Mouse (Mus musculus): ENCODE measurements around the gene Gm20388. TPM values are rescaled to one million over a fixed set of nuclear protein-coding genes. Genes with fewer than 3 reads are reported as not detected.

Gm20388 gene
- total RNA-seq, 2 experiments from 2014 or later, result 2.2 to 7.6 TPM

DNA sequence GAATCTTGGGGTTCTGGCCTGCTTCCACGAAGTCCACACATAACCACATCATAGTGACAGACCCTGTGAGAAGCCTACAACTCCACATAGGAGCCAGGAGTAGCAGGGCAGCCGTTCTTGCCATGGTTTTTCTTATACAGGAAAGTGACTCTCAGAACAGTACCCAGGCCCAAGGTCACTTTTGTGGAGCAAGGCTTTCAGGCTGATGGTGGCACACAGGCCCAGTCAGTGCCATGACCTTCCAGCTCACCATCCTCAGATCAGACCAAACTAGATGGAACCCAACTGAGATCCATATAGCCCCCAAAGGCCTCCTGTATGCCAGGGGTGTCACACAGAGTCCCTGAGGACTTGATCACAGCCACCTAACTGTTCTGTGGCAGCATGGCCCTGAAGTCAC is 541.5 kb downstream of the Gm20388 start:
- Histone ChIP-seq H3K27ac (no peak overlapping the region), H3K4me3 (no peak overlapping the region)
- DNase-seq (ENCODE audit: low spot score in 2 of 2), result no peak
- no peak for TF ChIP-seq CTCF (conservative IDR thresholded peaks at IDR 0.05)

DNA sequence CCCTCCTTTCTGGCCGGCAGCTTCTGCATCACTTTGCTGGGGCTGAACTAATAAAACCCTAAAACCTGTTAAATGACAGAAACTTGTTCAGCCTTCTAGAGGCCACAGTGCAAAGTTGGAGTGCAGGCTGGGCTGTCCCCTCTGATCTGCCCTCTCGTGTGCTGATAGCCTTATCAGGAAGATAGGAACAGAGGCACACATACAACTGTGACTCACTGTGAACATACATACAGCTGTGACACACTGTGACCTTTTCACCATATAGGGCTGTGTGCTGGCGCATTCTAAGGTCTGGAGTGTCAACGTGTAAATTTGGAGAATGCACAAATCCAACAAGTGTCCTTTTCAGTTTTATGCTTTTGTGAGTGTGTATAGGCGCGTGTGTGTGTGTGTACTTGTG is 543.8 kb downstream of the Gm20388 start:
- Histone ChIP-seq H3K4me3 (no peak overlapping the region), H3K27ac (no peak overlapping the region)
- no peak for TF ChIP-seq CTCF (conservative IDR thresholded peaks at IDR 0.05)
- no peak for DNase-seq (ENCODE audit: low spot score in 2 of 2)

DNA sequence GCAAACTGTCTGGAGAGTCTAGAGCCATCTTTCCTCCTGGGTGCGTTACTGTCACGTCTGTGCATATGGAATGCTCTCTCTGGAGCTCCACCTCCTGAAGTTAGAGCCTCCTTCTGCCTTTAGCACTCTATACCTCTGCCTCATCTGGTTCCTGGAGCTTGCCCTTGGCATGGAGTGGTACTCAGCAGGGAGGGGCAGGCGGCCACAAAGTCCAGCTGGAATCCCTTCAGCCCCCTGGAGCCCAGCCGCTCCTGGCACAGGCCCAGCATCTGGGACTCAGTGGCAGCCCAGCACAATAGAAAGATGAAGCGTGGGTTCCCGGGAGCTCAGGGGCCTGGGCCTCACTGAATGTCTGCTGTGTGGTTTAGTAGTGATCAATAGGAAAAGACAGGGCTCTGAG is 549.7 kb downstream of the Gm20388 start:
- no peak for TF ChIP-seq CTCF (conservative IDR thresholded peaks at IDR 0.05)
- peak in 1 of 2 experiments; percentile 37 for DNase-seq (ENCODE audit: low spot score in 2 of 2)
- Histone ChIP-seq H3K27ac (peak overlapping the region; percentile 5; the same call in 1 of the 2 replicates), H3K4me3 (no peak overlapping the region)

DNA sequence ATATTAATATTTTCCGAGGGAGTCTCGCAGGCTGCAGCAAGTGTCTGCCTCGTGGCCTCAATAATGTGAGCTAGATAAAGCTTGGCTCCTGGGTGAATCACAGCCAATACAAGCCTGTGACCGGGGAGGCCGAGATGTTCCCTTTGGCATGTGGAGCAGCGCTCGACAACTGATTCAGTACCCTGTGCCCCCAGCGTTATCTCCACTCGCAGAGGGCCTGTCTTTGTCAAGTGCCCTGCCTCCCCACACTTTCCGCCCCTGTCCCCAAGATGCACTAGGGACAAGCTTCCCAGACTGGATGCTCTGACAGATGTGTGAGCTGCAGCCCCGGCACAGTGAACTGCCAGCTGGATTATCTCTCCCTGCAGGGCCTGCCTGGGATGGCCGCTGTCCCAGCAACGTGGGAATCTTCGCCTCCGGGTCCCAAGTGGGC is 551.5 kb downstream of the Gm20388 start:
- DNase-seq (ENCODE audit: low spot score in 2 of 2), result no peak
- no peak overlapping the region for H3K27ac ChIP-seq
- TF ChIP-seq CTCF (conservative IDR thresholded peaks at IDR 0.05), result no peak
- no peak overlapping the region for H3K4me3 ChIP-seq

DNA sequence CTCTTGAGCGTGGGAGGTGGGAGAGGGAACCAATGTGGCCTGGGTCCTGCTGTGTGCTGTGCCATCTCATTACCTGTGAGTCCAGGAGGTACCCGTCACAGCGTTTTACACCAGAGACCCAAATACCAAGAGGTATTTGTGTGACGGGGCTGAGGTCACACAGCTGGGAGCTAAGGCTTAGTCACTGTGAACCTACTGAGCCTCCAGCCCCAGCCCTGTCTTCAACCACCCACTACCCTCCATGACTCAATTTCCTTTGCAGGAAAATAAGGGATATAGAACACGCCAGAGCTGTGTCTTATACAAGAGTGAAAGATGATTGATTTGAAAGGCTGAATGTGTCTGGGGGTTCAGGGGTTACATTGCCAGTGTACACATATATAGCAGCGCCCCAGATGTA is 552.0 kb downstream of the Gm20388 start:
- no peak overlapping the region for H3K27ac ChIP-seq
- no peak for DNase-seq (ENCODE audit: low spot score in 2 of 2)
- TF ChIP-seq CTCF (conservative IDR thresholded peaks at IDR 0.05), result no peak
- H3K4me3 ChIP-seq, result no peak overlapping the region

DNA sequence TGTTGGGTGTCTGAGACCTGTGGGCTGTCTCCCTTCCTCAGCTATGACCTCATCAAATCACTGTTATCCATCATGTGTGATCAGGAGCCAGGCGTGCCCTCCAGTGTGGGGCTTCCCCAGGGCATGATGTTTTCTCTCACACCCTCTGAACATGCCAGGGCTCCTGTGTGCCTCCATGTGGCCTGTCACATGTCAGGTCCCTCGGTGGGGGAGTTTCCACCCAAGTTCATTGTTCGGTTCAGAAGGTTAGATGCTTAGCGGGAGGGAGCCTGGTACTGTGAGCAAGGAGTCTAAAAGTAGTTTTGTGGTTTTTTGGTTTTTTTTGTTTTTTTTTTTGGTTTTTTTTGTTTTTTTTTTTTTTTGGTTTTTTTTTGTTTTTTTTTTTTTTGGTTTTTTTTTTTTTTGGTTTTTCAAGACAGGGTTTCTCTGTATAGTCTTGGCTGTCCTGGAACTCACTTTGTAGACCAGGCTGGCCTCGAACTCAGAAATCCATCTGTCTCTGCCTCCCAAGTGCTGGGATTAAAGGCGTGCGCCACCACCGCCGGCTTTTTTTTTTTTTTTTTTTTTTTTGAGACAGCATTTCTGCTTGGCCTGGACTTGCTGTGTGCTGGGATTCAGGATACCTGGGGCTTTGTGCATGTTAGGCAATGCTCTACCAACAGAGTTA is 553.4 kb downstream of the Gm20388 start:
- no peak for TF ChIP-seq CTCF (conservative IDR thresholded peaks at IDR 0.05)
- DNase-seq (ENCODE audit: low spot score in 2 of 2), result no peak
- Histone ChIP-seq H3K4me3 (no peak overlapping the region), H3K27ac (no peak overlapping the region)

DNA sequence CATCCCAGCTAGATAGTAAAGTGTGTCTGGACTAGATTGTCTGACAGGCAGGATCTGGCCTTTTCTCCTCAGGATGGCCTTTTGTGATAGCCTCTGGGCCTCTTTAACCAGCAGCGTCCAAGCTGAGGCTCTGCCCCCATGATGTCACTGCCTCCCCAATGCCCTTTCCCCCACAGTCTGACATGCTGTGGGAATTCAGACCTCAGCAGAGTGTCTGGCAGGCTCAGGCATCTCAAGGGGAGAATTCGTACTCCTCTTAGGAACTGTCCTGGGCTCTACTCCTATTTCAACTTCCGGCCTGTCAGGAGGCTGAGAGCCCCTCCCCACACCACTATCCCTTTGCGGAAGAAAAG is 553.9 kb downstream of the Gm20388 start:
- Histone ChIP-seq H3K27ac (no peak overlapping the region), H3K4me3 (no peak overlapping the region)
- no peak for DNase-seq (ENCODE audit: low spot score in 2 of 2)
- TF ChIP-seq CTCF (conservative IDR thresholded peaks at IDR 0.05), result no peak

DNA sequence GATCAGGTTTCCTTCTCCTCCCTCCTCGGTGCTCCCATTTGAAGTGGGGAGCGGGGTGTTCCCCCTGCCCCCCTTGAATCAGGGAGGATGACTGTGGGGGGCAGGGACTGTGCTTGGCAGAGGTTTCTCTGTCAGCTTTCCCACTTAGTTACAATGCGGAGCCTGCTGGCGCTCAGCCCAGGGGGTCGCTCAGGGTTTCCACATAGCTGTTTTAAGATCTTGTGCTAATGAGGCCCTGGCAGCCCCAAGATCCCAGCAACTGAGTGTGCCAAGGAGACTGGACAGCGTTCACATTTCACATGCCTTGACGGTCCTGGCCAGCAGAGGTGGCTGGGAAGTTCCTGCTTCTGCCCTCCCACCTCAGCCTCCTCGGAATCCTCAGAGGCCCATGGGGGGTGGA is 555.1 kb downstream of the Gm20388 start:
- peak; percentile 34 for TF ChIP-seq CTCF (conservative IDR thresholded peaks at IDR 0.05)
- no peak overlapping the region for H3K4me3 ChIP-seq
- H3K27ac ChIP-seq, result no peak overlapping the region
- DNase-seq (ENCODE audit: low spot score in 2 of 2), result peak; percentile 62 to 69

DNA sequence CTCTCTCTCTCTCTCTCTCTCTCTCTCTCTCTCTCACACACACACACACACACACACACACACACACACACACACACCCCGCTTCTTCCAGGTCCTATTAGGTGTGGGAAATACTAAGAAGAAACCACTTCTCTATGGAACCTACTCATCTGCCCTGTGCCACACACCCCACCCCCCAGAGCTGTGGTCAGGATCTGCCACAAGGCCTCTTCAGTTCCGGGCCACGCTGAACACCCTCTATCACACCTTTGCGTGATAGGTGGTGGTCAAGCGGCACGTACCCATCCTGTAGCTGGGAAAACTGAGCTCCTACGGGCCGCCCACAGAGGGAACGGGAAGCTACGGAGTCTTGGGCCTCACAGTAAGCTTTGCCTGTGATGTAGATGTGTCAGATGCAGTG is 555.6 kb downstream of the Gm20388 start:
- H3K4me3 ChIP-seq, result no peak overlapping the region
- TF ChIP-seq CTCF (conservative IDR thresholded peaks at IDR 0.05), result no peak
- no peak overlapping the region for H3K27ac ChIP-seq
- no peak for DNase-seq (ENCODE audit: low spot score in 2 of 2)

DNA sequence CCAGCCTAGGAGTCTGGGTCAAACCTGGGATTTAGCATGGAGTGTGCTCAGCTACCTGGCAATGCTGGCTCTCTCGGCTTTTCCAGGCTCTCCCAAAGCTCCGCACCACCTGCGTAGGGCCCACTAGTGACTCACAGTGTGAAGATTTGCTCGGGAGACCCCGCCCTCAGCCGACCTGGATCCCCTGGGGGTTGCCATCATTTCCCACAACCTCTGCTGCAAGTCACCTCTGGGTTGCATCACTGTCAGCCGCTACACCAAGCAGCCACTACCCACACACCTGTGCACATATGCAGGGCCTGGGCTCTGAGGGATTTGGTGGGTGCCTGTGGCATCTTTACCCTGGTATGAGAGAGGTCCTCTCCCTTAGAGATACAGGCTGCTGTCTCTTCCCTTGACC is 557.0 kb downstream of the Gm20388 start:
- no peak for TF ChIP-seq CTCF (conservative IDR thresholded peaks at IDR 0.05)
- no peak overlapping the region for H3K27ac ChIP-seq
- no peak for DNase-seq (ENCODE audit: low spot score in 2 of 2)
- no peak overlapping the region for H3K4me3 ChIP-seq

DNA sequence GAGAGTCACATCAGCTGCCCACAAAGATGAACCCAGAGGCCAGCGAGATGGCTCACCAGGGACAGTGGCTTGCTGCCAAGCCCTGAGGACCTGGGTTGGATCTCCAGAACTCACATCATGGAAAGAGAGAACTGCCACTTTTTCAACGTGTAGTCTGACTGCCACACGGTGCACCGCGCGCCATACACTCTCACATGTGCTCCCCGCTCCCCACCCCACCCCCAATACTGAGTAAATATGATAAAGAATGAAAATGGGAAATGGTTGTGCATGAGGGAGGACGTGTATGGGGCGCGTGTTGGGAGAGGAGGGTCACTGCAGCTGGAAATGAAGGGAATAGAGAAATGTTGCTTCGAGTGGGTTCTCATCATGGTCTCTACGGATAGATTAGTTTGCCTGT is 559.5 kb downstream of the Gm20388 start:
- no peak for TF ChIP-seq CTCF (conservative IDR thresholded peaks at IDR 0.05)

DNA sequence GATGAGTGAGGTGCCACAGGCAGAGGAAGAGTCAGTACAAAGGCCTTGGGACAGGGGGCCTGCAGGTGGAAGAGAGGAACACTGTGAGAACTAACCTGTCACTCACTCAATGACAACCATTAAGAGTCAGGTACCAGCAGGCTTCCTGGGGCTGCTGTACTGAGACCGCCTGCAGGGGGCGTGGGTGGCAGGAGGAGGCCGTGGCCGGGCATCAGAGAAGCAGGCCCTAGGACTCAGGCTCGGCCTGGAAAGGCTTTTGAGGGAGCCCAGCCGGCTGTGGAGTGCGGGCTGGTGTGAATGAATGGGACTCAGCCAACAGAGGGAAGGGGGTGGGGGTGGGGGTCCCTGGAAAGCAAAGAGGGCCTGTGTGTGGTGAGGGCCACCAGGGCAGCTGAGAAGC is 560.5 kb downstream of the Gm20388 start:
- peak overlapping the region; percentile 82; the same call in 1 of the 2 replicates for H3K27ac ChIP-seq
- DNase-seq (ENCODE audit: low spot score in 2 of 2), result no peak
- H3K4me3 ChIP-seq, result no peak overlapping the region
- peak; percentile 75 for TF ChIP-seq CTCF (conservative IDR thresholded peaks at IDR 0.05)

More for the DNA sequence above, 559.5 kb downstream of the Gm20388 start:
- H3K4me3 ChIP-seq, result no peak overlapping the region
- no peak for DNase-seq (ENCODE audit: low spot score in 2 of 2)
- H3K27ac ChIP-seq, result no peak overlapping the region

DNA sequence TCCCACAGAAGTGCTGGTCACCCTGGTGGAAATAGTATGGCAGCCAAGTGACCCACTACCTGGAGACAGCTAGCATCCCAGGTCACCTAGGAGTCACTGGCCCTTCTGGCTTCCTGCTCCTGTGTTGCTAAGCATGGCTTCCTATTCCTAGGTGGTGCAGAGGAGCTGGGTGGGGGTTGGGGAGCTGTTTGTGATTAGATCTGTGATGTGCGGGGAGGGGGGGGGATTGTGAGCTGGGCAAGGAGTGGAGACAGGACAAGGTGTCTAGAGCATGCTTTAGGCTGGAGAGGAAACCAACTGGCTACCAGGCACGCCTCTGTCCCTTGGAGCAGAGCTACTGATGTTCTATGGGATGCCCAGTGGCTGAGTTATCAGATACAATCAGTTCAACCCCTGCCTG is 561.1 kb downstream of the Gm20388 start:
- Histone ChIP-seq H3K27ac (peak overlapping the region; percentile 82; the same call in 1 of the 2 replicates), H3K4me3 (no peak overlapping the region)
- no peak for TF ChIP-seq CTCF (conservative IDR thresholded peaks at IDR 0.05)
- DNase-seq (ENCODE audit: low spot score in 2 of 2), result no peak

DNA sequence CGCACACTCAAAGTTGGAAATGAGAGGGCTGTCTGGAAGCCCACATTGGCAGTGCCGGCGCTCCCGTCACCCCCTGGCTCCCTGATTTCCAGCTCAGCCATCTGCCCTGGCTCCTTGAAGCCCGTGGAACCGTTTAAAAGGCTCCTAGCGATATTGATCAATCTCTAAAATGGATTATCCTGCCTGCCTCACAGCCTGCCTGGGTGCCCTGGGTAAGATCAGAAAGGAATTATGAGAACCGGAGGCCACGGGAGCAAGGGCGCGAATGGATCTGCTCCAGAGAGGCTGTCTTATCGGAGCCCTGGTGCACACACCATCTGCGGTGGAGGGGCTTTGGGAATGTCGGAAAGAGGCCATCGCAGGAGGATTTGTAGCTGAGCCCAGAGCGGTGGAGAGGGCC is 561.6 kb downstream of the Gm20388 start:
- no peak for DNase-seq (ENCODE audit: low spot score in 2 of 2)
- TF ChIP-seq CTCF (conservative IDR thresholded peaks at IDR 0.05), result no peak
- Histone ChIP-seq H3K4me3 (no peak overlapping the region), H3K27ac (peak overlapping the region; percentile 82)
